Mouse (Mus musculus): ENCODE data around the gene Dazap1.

DNA sequence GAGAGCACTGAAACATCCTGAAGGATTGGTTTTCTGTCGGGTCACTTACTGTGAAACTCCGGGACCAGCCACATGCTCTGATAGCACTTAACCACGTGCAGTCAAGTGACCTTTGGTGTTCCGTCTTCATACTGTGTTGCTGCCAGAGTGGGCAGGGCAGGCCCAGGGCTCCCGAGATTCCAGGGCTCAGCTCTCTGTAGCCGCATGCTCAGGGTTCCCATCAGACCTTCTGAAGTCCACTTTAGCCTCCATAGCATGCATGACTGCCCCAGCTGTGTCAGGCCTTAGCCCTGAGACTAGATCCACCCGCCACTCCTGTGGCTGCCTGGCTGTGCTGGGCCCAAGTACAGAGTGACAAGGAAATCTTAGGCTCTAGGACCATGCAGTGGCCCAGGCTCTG lies 20.0 kb downstream of the Dazap1 start:
- TF ChIP-seq CTCF (IDR thresholded peaks at IDR 0.05; ENCODE audit: low read depth, low read length), result no peak
- no peak for TF ChIP-seq GATA1 (IDR thresholded peaks at IDR 0.05; ENCODE audit: borderline replicate concordance, low read length)
